ENCODE assay signal across 8 mouse cellular contexts in the genomic region with DNA sequence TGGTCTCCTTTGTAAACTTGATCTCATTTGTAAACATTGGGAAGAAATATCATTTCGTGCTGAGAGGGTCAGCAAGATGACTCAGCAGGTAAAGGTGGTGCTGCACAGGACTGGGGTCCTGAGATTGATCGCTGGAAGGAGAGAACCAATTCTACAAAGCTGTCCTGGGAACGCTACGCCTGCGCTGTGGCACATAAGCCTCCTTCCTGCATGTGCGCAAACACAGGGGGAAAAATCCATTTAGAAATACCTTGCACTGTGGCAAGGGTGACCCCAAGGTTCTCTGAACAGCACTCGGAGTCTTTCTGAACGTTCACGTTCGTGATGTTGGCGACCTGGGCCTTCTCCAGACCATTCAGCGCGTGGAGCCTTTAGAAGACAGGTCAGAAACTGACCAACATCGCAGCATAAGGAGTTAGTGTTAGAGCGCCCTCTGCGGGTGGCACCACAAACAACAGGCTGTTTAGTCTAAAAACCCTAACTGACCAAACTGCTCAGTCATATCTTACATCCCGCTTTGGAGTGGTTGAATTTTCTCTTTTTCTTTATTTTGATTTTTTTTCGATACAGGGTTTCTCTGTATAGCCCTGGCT. TPM values are rescaled to one million over a fixed set of nuclear protein-coding genes. Genes with fewer than 3 reads are reported as not detected.
DNase-seq lines count a peak whose midpoint lies in the region; ATAC-seq lines count a peak whose summit lies in the region.

No protein-coding gene starts in this region.

- H3K4me2 ChIP-seq in hindbrain, embryonic 15.5 days: no peak overlapping the region

- ATAC-seq in hindbrain, embryonic 15.5 days (ENCODE audit: low FRiP score, low read depth): peak; percentile 34

- H3K9ac ChIP-seq in hindbrain, embryonic 15.5 days: no peak overlapping the region

- H3K27me3 ChIP-seq in hindbrain, embryonic 15.5 days: no peaks in the 10 kb centered on the region

- H3K4me1 ChIP-seq in hindbrain, embryonic 15.5 days (replicated peaks): 0 out of 2 replicates have a peak, but pooled peaks cover 2% of the 10 kb centered on the region

- no peak overlapping the region for H3K27ac ChIP-seq in hindbrain, embryonic 15.5 days (replicated peaks)

- H3K4me3 ChIP-seq in hindbrain, embryonic 15.5 days: no peak overlapping the region

- peak; percentile 52 for DNase-seq in T-cell, adult 2 months (ENCODE audit: low spot score)
- peak; percentile 89 to 93 for DNase-seq in cerebellum, postnatal 25 days
- peak; percentile 85 to 86 for DNase-seq in frontal cortex, postnatal 36 days (ENCODE audit: low spot score in 2 of 2)
- peak; percentile 69 to 70 for DNase-seq in layer of hippocampus, postnatal 36 days
- peak; percentile 88 for DNase-seq in lung, postnatal 25 days (ENCODE audit: low spot score)
- peak; percentile 89 to 90 for DNase-seq in right cerebral cortex, adult 2 months (ENCODE audit: low spot score in 2 of 2)
- DNase-seq in urinary bladder, adult 2 months (ENCODE audit: low spot score): peak; percentile 80

- no peaks in the 10 kb centered on the region for H3K36me3 ChIP-seq in hindbrain, embryonic 15.5 days

- WGBS in hindbrain, embryonic 15.5 days: 29% methylated on average over 18 of the region's 18 CpGs

- no peaks in the 10 kb centered on the region for H3K9me3 ChIP-seq in hindbrain, embryonic 15.5 days

RNA-seq across cellular contexts. Expression of a gene that starts 40.0 kb away (rescaled TPM):
- polyA plus RNA-seq in hindbrain, embryonic 15.5 days (2015; fragmentation: Nextera tagmentation; extraction: Ambion mirVana): 5.1 TPM in 2 replicates
- 1 to 10 TPM; 8.2 to 8.9 TPM for total RNA-seq in layer of hippocampus, postnatal 36 days (2021)
- polyA plus RNA-seq in urinary bladder, adult 2 months (2012; rRNA removed): 106 and 139 TPM in 2 replicates

Comparison
In these comparisons a context has a peak if more than half of its experiments do, and no peak if none do; other contexts are left out.
1. RNA of a gene that starts 40.0 kb away (polyA plus RNA-seq): 106 to 139 TPM in urinary bladder, adult 2 months; 5.1 TPM in hindbrain, embryonic 15.5 days; every median in the first group is over 10 times any median in the second.
2. Peak in every context shown above with its lines, with median percentiles within 50 percentile points of each other: DNase-seq.